Mouse (Mus musculus): ENCODE data around the gene Bag3.

- TF ChIP-seq CTCF (IDR thresholded peaks at IDR 0.05; ENCODE audit: low read depth) (no peak), EP300 (IDR thresholded peaks at IDR 0.05; ENCODE audit: low read depth) (no peak)
Observed at GRCm38 (mm10) chr7:128555141-128555750, 31.8 kb downstream of the Bag3 start.

Measured in liver, postnatal 0 days (tissue).